Mouse (Mus musculus) embryonic fibroblast, embryonic 13.5 days (primary cell): ENCODE measurements around the gene Treh.

Source experiments
- CTCF ChIP-seq: IDR thresholded peaks from 2 replicates; pipeline ENCODE4 v1.5.1; 2011; ENCODE audit warnings: mild to moderate bottlenecking, control low read depth, low read length, moderate library complexity, borderline replicate concordance; ENCODE audit not compliant: insufficient read depth
- POLR2A ChIP-seq: IDR thresholded peaks from 2 replicates; pipeline ENCODE4 v1.6.1; 2011; ENCODE audit warnings: low read depth, mild to moderate bottlenecking, control low read depth, low read length, moderate library complexity

GRCm38 (mm10) chr9:44697866-44698265 lies 24.8 kb downstream of the Treh start:
- TF ChIP-seq POLR2A, result no peak
- no peak for TF ChIP-seq CTCF
